Mouse (Mus musculus) urinary bladder, postnatal 36 days (tissue): ENCODE measurements around the gene Srd5a1.

Source experiments
- DNase-seq, 2 experiments: peaks; one replicate each; pipeline ENCODE4 v3.0.0; 2022; ENCODE audit warnings: low spot score in 2 of 2, mixed read lengths in 1 of 2

Gene Srd5a1

GRCm38 (mm10) chr13:69541776-69542175, 69.5 kb downstream of the Srd5a1 start:
- no peak for DNase-seq

- DNase-seq, result peak in 1 of 2 experiments; percentile 47
Observed at GRCm38 (mm10) chr13:69541209-69541608, 70.0 kb downstream of the Srd5a1 start.

GRCm38 (mm10) chr13:69538327-69538726, 72.9 kb downstream of the Srd5a1 start:
- DNase-seq, result peak in 1 of 2 experiments; percentile 56

- peak in 1 of 2 experiments; percentile 47 for DNase-seq
Observed at GRCm38 (mm10) chr13:69537366-69537765, 73.9 kb downstream of the Srd5a1 start.

- no peak for DNase-seq
Observed at GRCm38 (mm10) chr13:69536021-69536420, 75.2 kb downstream of the Srd5a1 start.

GRCm38 (mm10) chr13:69534654-69535551, 76.3 kb downstream of the Srd5a1 start:
- DNase-seq, result peak; percentile 92 to 97

GRCm38 (mm10) chr13:69534334-69534653, 76.9 kb downstream of the Srd5a1 start, which contains the start of gene Tent4a:
Tent4a (minus strand) TSS chr13:69534617.
- DNase-seq, result no peak

- DNase-seq, result peak; percentile 42 to 44
Observed at GRCm38 (mm10) chr13:69533405-69534333, 77.6 kb downstream of the Srd5a1 start, which contains the start of gene Nsun2. Nsun2 (plus strand) TSS chr13:69533746.

- DNase-seq, result no peak
Observed at GRCm38 (mm10) chr13:69532893-69533404, 78.3 kb downstream of the Srd5a1 start.

- DNase-seq, result no peak
Observed at GRCm38 (mm10) chr13:69532101-69532892, 78.9 kb downstream of the Srd5a1 start.

GRCm38 (mm10) chr13:69531431-69531830, 79.8 kb downstream of the Srd5a1 start:
- no peak for DNase-seq

- no peak for DNase-seq
Observed at GRCm38 (mm10) chr13:69530951-69531350, 80.3 kb downstream of the Srd5a1 start.

GRCm38 (mm10) chr13:69530156-69530555, 81.1 kb downstream of the Srd5a1 start:
- no peak for DNase-seq

- DNase-seq, result no peak
Observed at GRCm38 (mm10) chr13:69528531-69528930, 82.7 kb downstream of the Srd5a1 start.

GRCm38 (mm10) chr13:69525867-69526266, 85.4 kb downstream of the Srd5a1 start:
- DNase-seq, result no peak

- DNase-seq, result no peak
Observed at GRCm38 (mm10) chr13:69524158-69524530, 87.1 kb downstream of the Srd5a1 start.
